Mouse (Mus musculus) lung, embryonic 14.5 days (tissue): ENCODE measurements around the gene 1700021F07Rik. TPM values are rescaled to one million over a fixed set of nuclear protein-coding genes. Genes with fewer than 3 reads are reported as not detected.

Source experiments
- ATAC-seq: fragments of 200-750 bp; cut with Nextera tagmentation; 2 replicates; pipeline ENCODE4 v1.8.0; 2017; ENCODE audit warnings: mild to moderate bottlenecking, moderate TSS enrichment, moderate library complexity; ENCODE audit not compliant: insufficient read depth
- DNase-seq: peaks from one replicate; pipeline ENCODE4 v3.0.0-alpha.2; 2015
- H3K27ac ChIP-seq: fragments of 300-500 bp; sonication (generic); 2 replicates; pipeline ENCODE4 v1.5.1; 2014; ENCODE audit warnings: low read depth, mild to moderate bottlenecking, moderate library complexity
- H3K27me3 ChIP-seq: fragments of 300-500 bp; sonication (generic); 2 replicates; pipeline ENCODE4 v1.6.1; 2014; ENCODE audit warnings: low read length, control low read depth; ENCODE audit not compliant: insufficient read depth
- H3K36me3 ChIP-seq: fragments of 300-500 bp; sonication (generic); 2 replicates; pipeline ENCODE4 v1.6.1; 2014; ENCODE audit warnings: control low read depth; ENCODE audit not compliant: insufficient read depth
- H3K4me1 ChIP-seq: fragments of 300-500 bp; sonication (generic); 2 replicates; pipeline ENCODE4 v1.6.1; 2014; ENCODE audit warnings: antibody characterized with exemption, control low read depth; ENCODE audit not compliant: insufficient read depth
- H3K4me2 ChIP-seq: fragments of 300-500 bp; sonication (generic); 2 replicates; pipeline ENCODE4 v1.6.1; 2014; ENCODE audit warnings: mild to moderate bottlenecking
- H3K4me3 ChIP-seq: fragments of 300-500 bp; sonication (generic); 2 replicates; pipeline ENCODE4 v1.5.1; 2014; ENCODE audit warnings: low read depth, low read length
- H3K9ac ChIP-seq: fragments of 300-500 bp; sonication (generic); 2 replicates; pipeline ENCODE4 v1.6.1; 2014
- H3K9me3 ChIP-seq: fragments of 300-500 bp; sonication (generic); 2 replicates; pipeline ENCODE4 v1.6.1; 2016; ENCODE audit warnings: low read depth, low read length, control low read depth
- CTCF ChIP-seq: IDR thresholded peaks from 2 replicates; pipeline ENCODE4 v1.5.1; 2016; ENCODE audit warnings: antibody characterized with exemption, low read depth
- WGBS: fragments of 180-500 bp; shearing (Covaris S2); extraction: QIAGEN DNeasy Blood & Tissue Kit; methylation state at CpG from one replicate; pipeline ENCODE4 v1.1.7; 2014; 5-methylcytosine and 5-hydroxymethylcytosine counted together
- polyA plus RNA-seq: library from polyadenylated mRNA; unstranded; fragments of >200 nt; fragmentation: Nextera tagmentation; extraction: Ambion mirVana; gene quantifications from 2 replicates; pipeline ENCODE4 v1.2.1, GENCODE M21; 2014

Gene 1700021F07Rik
- polyA plus RNA-seq = not detected in 2 replicates

DNA sequence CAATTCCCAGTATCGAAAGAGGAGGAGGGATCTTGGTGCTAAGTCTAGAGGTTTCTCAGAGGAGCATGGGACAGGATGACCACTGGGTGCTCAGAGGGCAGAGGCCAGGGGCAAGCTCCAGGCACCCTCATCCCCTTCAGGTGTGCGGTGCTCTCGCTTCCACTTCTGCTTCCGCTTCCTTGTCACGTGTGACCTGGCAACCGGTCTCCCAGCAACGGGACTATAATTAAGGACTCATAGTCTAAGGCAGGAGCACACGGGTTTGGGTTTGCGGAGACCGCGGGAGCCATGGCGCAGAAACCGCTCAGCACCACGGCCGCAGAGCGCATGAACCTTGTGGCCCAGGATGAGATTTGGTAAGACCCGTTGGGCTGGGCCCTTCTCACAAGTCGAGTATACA is at the start of gene 1700021F07Rik:
Gene 1700021F07Rik, plus strand, starts transcription at position 211 of the 400 bp plus-strand sequence.
- H3K27me3 ChIP-seq = no peaks in the 10 kb centered on the region
- no peak within 1 kb of the TSS for H3K27ac ChIP-seq
- no peaks in the 10 kb centered on the region for H3K36me3 ChIP-seq
- 87% methylated on average over 18 of the region's 18 CpGs for WGBS
- H3K4me2 ChIP-seq = no peak within 1 kb of the TSS
- no peaks in the 10 kb centered on the region for H3K4me1 ChIP-seq
- no peak within 1 kb of the TSS for H3K4me3 ChIP-seq
- no peak within 1 kb of the TSS for H3K9ac ChIP-seq
- no peak for DNase-seq
- TF ChIP-seq CTCF = no peak
- H3K9me3 ChIP-seq = no peaks in the 10 kb centered on the region
- no peak for ATAC-seq

- WGBS = 46% methylated on average over 11 of the region's 11 CpGs
- no peak overlapping the region for H3K4me2 ChIP-seq
- no peaks in the 10 kb centered on the region for H3K36me3 ChIP-seq
- no peak overlapping the region for H3K4me3 ChIP-seq
- H3K4me1 ChIP-seq = no peaks in the 10 kb centered on the region
- H3K9ac ChIP-seq = no peak overlapping the region
- ATAC-seq = no peak
- no peaks in the 10 kb centered on the region for H3K27me3 ChIP-seq
- TF ChIP-seq CTCF = no peak
- DNase-seq = no peak
- no peak overlapping the region for H3K27ac ChIP-seq
- H3K9me3 ChIP-seq = no peaks in the 10 kb centered on the region
These were observed 49.2 kb upstream of the 1700021F07Rik start for GRCm38 (mm10) chr2:173473233-173473632.

DNA sequence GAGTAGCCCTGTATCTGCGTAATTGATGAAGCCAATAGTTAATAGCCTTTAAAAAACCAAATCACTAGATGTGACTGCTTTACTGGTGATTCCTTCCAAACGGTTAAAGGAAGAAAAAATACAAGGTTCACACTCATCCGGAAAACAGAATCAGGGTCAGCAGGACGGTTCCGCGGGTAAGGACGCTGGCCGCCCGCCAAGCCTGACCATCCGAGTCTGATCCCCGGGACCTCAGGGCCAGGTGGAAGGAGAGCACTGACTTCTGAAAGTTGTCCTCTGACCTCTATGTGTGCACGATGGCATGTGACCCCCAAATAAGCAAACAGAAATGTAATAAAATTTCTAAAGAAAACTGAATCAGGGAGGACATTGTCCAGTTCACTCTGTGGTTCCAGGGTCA is 43.3 kb upstream of the 1700021F07Rik start:
- no peaks in the 10 kb centered on the region for H3K36me3 ChIP-seq
- H3K9ac ChIP-seq = no peak overlapping the region
- no peaks in the 10 kb centered on the region for H3K27me3 ChIP-seq
- no peaks in the 10 kb centered on the region for H3K9me3 ChIP-seq
- no peak overlapping the region for H3K4me3 ChIP-seq
- 79% methylated on average over 12 of the region's 12 CpGs for WGBS
- no peak overlapping the region for H3K27ac ChIP-seq
- TF ChIP-seq CTCF = no peak
- ATAC-seq (no peak), DNase-seq (no peak)
- no peak overlapping the region for H3K4me2 ChIP-seq
- no peaks in the 10 kb centered on the region for H3K4me1 ChIP-seq

DNA sequence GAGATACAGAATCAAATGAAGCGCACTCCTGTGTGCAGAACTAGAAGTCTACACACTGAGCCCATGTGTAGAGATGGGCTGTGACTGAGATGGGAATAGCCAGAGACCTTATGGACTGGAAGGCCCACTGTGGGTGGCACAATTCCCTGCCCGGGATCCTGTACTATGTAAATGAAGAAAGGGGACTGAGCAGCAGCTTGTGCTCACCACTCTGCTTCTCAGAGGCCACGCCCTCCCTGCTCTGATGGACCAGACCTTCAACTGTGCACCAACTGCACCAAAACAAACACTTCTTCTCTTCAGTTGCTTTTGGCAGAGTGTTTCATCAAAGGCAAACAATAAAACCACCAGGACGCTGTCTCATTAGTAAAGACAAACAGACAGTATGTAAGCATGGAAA is 37.9 kb upstream of the 1700021F07Rik start:
- Histone ChIP-seq H3K27ac (no peak overlapping the region), H3K9ac (no peak overlapping the region), H3K4me2 (no peak overlapping the region), H3K4me1 (no peaks in the 10 kb centered on the region), H3K4me3 (no peak overlapping the region), H3K9me3 (no peaks in the 10 kb centered on the region), H3K27me3 (no peaks in the 10 kb centered on the region), H3K36me3 (no peaks in the 10 kb centered on the region)
- DNase-seq (no peak), ATAC-seq (no peak)
- WGBS = 74% methylated on average over 4 of the region's 4 CpGs
- no peak for TF ChIP-seq CTCF

DNA sequence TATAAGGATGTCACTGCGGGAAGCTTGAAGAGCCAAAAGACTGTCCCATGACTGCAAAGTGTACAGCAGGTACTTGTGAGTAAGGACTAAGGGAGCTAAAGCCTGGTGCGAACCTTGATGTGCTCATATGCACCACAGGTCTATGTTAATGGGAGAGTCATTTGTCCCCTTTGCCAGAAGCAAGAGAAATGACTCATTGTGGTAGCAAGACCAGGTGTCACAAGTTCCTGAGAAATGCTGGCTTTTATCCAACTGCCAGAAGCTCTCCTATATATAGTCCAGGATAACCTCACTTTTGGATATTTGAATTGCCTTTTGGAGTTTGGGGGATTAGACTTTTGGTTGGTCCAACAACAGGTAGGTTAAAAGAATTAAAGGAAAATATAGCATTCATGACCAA is 22.8 kb upstream of the 1700021F07Rik start:
- ATAC-seq = no peak
- 93% methylated on average over 2 of the region's 2 CpGs for WGBS
- Histone ChIP-seq H3K9ac (no peak overlapping the region), H3K4me3 (no peak overlapping the region), H3K4me2 (no peak overlapping the region), H3K27ac (no peak overlapping the region), H3K27me3 (no peaks in the 10 kb centered on the region), H3K36me3 (no peaks in the 10 kb centered on the region), H3K9me3 (no peaks in the 10 kb centered on the region), H3K4me1 (no peaks in the 10 kb centered on the region)
- DNase-seq = no peak
- TF ChIP-seq CTCF = no peak

- H3K36me3 ChIP-seq = no peaks in the 10 kb centered on the region
- DNase-seq = no peak
- H3K9ac ChIP-seq = no peak overlapping the region
- no peaks in the 10 kb centered on the region; the same call in 1 of the 2 replicates for H3K9me3 ChIP-seq
- H3K27ac ChIP-seq = no peak overlapping the region
- H3K27me3 ChIP-seq = no peaks in the 10 kb centered on the region
- H3K4me1 ChIP-seq = peaks cover 4% of the 10 kb centered on the region; the same call in 1 of the 2 replicates
- no peak for ATAC-seq
- no peak for TF ChIP-seq CTCF
- no peak overlapping the region for H3K4me3 ChIP-seq
- no peak overlapping the region for H3K4me2 ChIP-seq
- 64% methylated on average over 6 of the region's 6 CpGs for WGBS
These were observed 8.4 kb upstream of the 1700021F07Rik start for GRCm38 (mm10) chr2:173513977-173514376.

DNA sequence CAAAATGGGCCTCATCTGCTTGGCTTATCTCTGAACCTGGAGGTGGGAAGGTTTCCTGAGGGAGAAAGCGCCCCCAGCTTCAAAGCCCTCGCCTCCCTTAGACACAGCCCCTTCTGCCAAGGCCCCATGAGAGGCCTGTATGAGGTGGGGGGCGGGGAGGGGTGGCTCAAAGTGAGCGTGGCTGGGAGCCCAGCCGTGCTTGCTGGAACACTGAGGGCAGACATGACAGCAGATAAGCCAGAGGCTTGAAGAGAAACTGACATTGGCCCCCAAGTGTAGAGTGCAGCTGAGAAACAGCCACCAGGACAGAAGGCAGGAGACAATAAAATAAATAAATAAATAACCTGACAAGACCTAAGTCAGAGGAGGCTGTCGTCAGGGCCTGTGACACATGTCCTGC is 7.2 kb upstream of the 1700021F07Rik start:
- Histone ChIP-seq H3K27me3 (no peaks in the 10 kb centered on the region), H3K4me2 (no peak overlapping the region), H3K4me1 (peaks cover 4% of the 10 kb centered on the region; the same call in 1 of the 2 replicates), H3K4me3 (no peak overlapping the region), H3K9ac (no peak overlapping the region), H3K27ac (no peak overlapping the region), H3K36me3 (no peaks in the 10 kb centered on the region), H3K9me3 (no peaks in the 10 kb centered on the region; the same call in 1 of the 2 replicates)
- no peak for TF ChIP-seq CTCF
- 32% methylated on average over 6 of the region's 6 CpGs for WGBS
- ATAC-seq (no peak), DNase-seq (no peak)
